Mouse (Mus musculus) thymus, postnatal 25 days (tissue): ENCODE data around the gene Vmn1r166.
"Not testable (repeated sequence)": the region's sequence is repeated elsewhere in the genome, so short reads cannot be mapped to it uniquely, and the experiment has no call there.

Experiments used
- DNase-seq: peaks from one replicate; pipeline ENCODE4 v3.0.0; 2022

Gene Vmn1r166

DNA sequence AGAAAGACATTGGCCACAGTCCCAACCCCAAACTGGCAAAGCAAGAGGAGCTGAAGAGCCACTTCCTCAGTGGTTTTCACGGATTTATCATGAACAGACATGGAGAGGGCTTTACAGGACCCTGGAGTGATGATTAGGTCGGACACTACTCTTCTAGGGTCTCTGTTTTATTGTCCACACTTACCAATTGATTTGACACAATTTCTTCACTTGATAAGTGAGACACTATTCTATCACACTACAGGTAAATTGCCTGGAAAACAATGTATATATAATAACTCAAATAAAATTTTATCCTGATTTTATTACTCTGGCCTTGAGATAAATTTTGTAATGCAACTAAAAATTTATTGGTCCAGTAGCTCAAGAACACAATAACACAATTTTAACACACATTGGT, at the start of gene Vmn1r166:
Gene Vmn1r166 (minus strand): TSS at position 101 of the 400 bp plus-strand sequence.
- not testable (repeated sequence) for DNase-seq

DNA sequence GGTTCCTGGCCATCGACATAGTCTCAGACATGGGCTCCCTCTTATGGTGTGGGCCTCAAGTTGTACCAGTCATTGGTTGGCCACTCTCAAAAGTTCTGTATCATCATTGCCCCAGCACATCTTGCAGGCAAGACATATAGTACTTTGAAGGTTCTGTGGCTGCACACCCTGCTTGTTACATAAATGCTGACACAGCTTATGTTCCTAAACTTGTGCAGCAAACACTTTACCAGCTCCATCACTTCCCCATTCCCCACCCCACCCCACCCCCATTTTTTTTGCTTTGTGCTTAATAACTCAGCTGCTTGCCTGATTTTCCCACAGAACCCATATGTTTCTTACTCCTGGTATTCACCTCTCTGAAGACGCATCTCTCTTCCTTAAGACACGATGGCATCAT, 49.4 kb upstream of the Vmn1r166 start, which contains the start of gene Nlrp4e:
Gene Nlrp4e (plus strand): TSS at position 301 of the 400 bp plus-strand sequence.
- DNase-seq, result not testable (repeated sequence)

GRCm38 (mm10) chr7:23278800-23279199, 27.3 kb upstream of the Vmn1r166 start, which contains the start of gene Gm6902:
Gene Gm6902, minus strand, starts transcription at chr7:23278900.
- not testable (repeated sequence) for DNase-seq

DNA sequence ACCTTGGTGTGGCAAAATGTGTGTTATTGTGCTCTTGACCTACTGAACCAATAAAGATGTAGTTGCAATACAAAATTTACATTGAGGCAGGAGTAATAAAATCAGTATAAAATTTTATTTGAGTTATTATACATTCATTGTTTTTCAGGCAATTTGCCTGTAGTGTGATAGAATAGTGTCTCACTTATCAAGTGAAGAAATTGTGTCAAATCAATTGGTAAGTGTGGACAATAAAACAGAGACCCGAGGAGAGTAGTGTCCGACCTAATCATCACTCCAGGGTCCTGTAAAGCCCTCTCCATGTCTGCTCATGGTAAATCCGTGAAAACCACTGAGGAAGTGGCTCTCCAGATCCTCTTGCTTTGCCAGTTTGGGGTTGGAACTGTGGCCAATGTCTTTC, 34.5 kb downstream of the Vmn1r166 start, which contains the start of gene Vmn1r165:
Gene Vmn1r165 (plus strand): TSS at position 301 of the 400 bp plus-strand sequence.
- DNase-seq, result not testable (repeated sequence)
